Mouse (Mus musculus) hindbrain, embryonic 12.5 days (tissue): ENCODE results near the gene Gm20388. TPM values are rescaled to one million over a fixed set of nuclear protein-coding genes. Genes with fewer than 3 reads are reported as not detected.

Source experiments
- ATAC-seq: fragments of 200-750 bp; cut with Nextera tagmentation; 2 replicates; pipeline ENCODE4 v1.8.0; 2017; ENCODE audit warnings: moderate TSS enrichment; ENCODE audit not compliant: low FRiP score
- H3K27ac ChIP-seq: fragments of 300-500 bp; sonication (generic); 2 replicates; pipeline ENCODE4 v1.5.1; 2016; ENCODE audit warnings: mild to moderate bottlenecking
- H3K27me3 ChIP-seq: fragments of 300-500 bp; sonication (generic); 2 replicates; pipeline ENCODE4 v1.6.1; 2016; ENCODE audit warnings: mild to moderate bottlenecking
- H3K36me3 ChIP-seq: fragments of 300-500 bp; sonication (generic); 2 replicates; pipeline ENCODE4 v1.6.1; 2016; ENCODE audit warnings: mild to moderate bottlenecking
- H3K4me1 ChIP-seq: fragments of 300-500 bp; sonication (generic); 2 replicates; pipeline ENCODE4 v1.6.1; 2016
- H3K4me2 ChIP-seq: fragments of 300-500 bp; sonication (generic); replicated peaks from 2 replicates; pipeline ENCODE4 v1.6.1; 2016; ENCODE audit warnings: mild to moderate bottlenecking
- H3K4me3 ChIP-seq: fragments of 300-500 bp; sonication (generic); 2 replicates; pipeline ENCODE4 v1.5.1; 2016; ENCODE audit warnings: mild to moderate bottlenecking
- H3K9ac ChIP-seq: fragments of 300-500 bp; sonication (generic); 2 replicates; pipeline ENCODE4 v1.6.1; 2016; ENCODE audit warnings: mild to moderate bottlenecking, moderate library complexity
- H3K9me3 ChIP-seq: fragments of 300-500 bp; sonication (generic); replicated peaks from 2 replicates; pipeline ENCODE4 v1.6.1; 2016; ENCODE audit warnings: mild to moderate bottlenecking
- WGBS: fragments of 180-500 bp; shearing (Covaris S2); methylation state at CpG from one replicate; pipeline ENCODE4 v1.1.7; 2016; 5-methylcytosine and 5-hydroxymethylcytosine counted together
- polyA plus RNA-seq: library from polyadenylated mRNA; unstranded; fragments of >200 nt; fragmentation: Nextera tagmentation; extraction: Ambion mirVana; gene quantifications from 2 replicates; pipeline ENCODE4 v1.2.1, GENCODE M21; 2016

Gm20388 gene
- polyA plus RNA-seq, 1 experiment from 2014 or later, result not detected

DNA sequence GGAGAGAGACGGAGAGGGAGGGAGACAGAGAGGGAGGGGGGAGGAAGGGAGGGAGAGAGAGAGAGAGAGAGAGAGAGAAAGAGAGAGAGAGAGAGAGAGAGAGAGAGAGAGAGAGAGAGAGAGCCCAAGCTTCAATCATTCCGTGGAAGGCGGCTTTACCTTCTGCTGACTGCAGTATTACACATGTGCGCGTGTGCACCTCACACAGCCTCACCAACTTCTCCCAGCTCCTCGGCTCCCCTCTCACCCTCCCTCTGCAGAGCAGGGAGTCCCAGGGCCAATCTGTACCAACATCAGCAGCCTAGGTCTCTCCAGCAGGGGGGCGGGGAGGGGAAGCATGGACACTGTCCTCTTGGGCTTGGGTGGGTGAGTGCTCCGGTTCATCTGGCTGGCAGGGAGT, 2452.3 kb downstream of the Gm20388 start:
- H3K9ac ChIP-seq, result no peak overlapping the region
- ATAC-seq, result no peak
- H3K9me3 ChIP-seq, result no peaks in the 10 kb centered on the region
- no peaks in the 10 kb centered on the region for H3K36me3 ChIP-seq
- H3K4me2 ChIP-seq, result no peak overlapping the region
- H3K27ac ChIP-seq, result no peak overlapping the region
- no peak overlapping the region for H3K4me3 ChIP-seq
- 44% methylated on average over 7 of the region's 8 CpGs for WGBS
- no peaks in the 10 kb centered on the region for H3K4me1 ChIP-seq
- peaks cover 35% of the 10 kb centered on the region for H3K27me3 ChIP-seq

DNA sequence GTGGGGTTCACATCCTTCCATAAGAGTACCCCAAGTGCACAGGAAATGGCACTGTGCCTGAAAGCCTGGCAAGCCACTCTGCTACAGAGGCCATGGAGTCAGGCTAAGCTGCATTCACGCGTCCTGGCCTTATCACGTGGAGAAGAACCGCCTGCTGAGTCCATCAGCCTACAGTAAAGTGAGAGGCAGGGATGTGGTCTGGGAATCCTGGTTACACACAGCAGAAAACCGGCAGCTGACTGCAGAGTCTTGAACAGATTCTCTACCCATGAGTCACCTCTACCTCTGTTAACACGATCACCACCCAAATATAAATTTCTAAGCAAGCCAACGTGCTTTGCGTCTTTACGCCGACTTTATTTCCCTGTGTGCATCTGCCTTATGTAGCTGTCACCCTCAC, 2457.9 kb downstream of the Gm20388 start:
- 82% methylated on average over 10 of the region's 10 CpGs for WGBS
- H3K27ac ChIP-seq, result no peak overlapping the region
- no peak for ATAC-seq
- no peak overlapping the region for H3K9ac ChIP-seq
- H3K36me3 ChIP-seq, result no peaks in the 10 kb centered on the region
- no peak overlapping the region for H3K4me2 ChIP-seq
- no peaks in the 10 kb centered on the region for H3K9me3 ChIP-seq
- H3K27me3 ChIP-seq, result peaks cover 19% of the 10 kb centered on the region
- H3K4me1 ChIP-seq, result no peaks in the 10 kb centered on the region
- H3K4me3 ChIP-seq, result no peak overlapping the region

DNA sequence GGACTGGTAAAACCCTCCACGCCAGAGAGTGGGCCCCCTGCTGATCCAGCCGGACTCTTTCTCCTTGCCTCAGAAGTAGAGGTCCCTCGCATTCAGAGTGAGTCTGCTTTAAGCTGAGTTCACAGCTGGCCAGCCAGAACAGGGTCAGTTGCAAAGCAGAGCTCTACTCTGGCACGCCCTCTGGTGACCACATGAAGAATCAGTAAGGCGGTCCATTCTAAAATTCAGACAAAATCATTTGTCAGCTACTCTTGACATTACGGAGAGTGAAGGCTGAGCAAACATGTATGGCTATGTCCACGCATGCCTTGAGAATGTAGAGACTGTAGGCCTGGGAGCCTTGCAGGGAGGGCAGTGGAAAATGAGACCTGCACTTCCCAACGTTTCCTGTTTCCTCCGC, 2459.0 kb downstream of the Gm20388 start:
- Histone ChIP-seq H3K27me3 (peaks cover 9% of the 10 kb centered on the region; the same call in 1 of the 2 replicates), H3K4me1 (no peaks in the 10 kb centered on the region), H3K27ac (no peak overlapping the region), H3K36me3 (no peaks in the 10 kb centered on the region), H3K9me3 (no peaks in the 10 kb centered on the region), H3K4me3 (no peak overlapping the region), H3K9ac (0 out of 2 replicates have a peak overlapping the region, but pooled peaks have one; percentile 27), H3K4me2 (no peak overlapping the region)
- ATAC-seq, result 0 out of 2 replicates have a peak, but pooled peaks have one; percentile 54
- 13% methylated on average over 9 of the region's 9 CpGs for WGBS

DNA sequence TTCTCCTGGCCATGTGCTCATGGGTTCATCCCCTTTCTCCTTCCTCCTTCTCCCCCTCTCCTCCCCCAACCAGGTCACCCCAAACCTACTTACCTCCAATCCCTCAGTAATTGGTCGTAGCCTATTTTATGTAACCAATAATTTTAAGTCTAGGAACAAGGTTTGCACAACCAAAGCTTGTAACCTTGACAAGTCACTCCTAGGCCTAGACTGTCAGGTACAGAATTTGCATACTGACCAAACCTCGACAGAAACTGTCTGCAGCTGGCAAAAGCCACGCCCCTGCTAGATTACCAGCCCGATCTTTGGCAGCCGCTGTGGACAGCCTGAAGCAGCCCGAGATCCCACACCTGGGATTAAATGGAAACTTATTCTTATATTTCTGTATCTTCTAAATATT, 2461.1 kb downstream of the Gm20388 start:
- no peaks in the 10 kb centered on the region for H3K9me3 ChIP-seq
- H3K27ac ChIP-seq, result no peak overlapping the region
- ATAC-seq, result no peak
- WGBS, result 81% methylated on average over 6 of the region's 6 CpGs
- H3K27me3 ChIP-seq, result peaks cover 9% of the 10 kb centered on the region; the same call in 1 of the 2 replicates
- H3K4me3 ChIP-seq, result no peak overlapping the region
- H3K36me3 ChIP-seq, result no peaks in the 10 kb centered on the region
- H3K4me2 ChIP-seq, result no peak overlapping the region
- H3K4me1 ChIP-seq, result peaks cover 6% of the 10 kb centered on the region; the same call in 1 of the 2 replicates
- H3K9ac ChIP-seq, result no peak overlapping the region

DNA sequence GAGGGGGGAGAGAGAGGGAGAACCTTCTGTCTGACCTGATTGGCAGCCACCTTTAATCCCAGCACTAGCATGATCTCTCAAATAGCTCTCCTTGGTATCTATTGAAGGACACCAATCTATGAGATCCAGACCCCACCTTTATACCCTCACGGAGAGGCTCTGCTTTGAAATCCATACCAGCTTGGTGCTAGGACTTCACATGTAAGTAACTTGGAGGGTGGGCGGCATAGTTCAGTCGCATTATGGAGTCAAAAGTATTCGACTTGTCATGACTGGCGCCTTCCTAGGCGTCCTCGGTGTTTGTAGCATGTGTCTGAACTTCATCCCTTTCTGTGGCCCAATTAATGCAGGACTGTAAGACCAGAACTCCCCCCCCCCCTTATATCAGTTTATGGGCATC, 2464.7 kb downstream of the Gm20388 start:
- no peak for ATAC-seq

DNA sequence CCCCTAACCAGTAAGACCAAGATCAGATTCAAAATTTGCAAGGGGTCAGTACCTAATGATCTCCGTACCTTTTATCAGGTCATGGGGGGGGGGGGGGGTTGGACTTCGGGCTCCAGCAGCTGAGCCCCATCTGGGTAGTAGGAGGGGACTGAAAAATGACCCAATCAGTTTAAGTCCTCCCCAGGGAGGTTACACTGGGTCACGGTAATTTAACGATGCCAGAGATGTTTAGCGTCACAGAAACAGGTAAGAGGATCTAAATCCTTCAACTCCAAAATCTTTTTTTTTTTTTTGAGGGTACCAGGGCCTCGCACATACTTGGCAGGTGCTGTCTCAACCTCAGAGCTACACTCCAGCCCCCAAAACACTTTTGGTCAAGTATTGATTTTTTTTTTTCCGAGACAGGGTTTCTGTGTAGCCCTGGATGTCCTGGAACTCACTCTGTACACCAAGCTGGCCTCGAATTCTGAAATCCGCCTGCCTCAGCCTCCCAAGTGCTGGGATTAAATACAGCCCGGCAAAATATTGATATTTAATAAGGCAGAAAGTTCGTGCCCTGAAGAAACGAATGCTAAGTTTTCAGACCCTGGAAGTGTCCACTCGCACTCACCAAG, 2465.2 kb downstream of the Gm20388 start:
- H3K4me3 ChIP-seq, result peak overlapping the region; percentile 97
- peak overlapping the region; percentile 89; the same call in 1 of the 2 replicates for H3K9ac ChIP-seq
- peaks cover 7% of the 10 kb centered on the region for H3K36me3 ChIP-seq
- no peaks in the 10 kb centered on the region for H3K9me3 ChIP-seq
- peaks cover 20% of the 10 kb centered on the region for H3K4me1 ChIP-seq
- ATAC-seq, result peak; percentile 35
- H3K27ac ChIP-seq, result peak overlapping the region; percentile 66; the same call in 1 of the 2 replicates
- WGBS, result 25% methylated on average over 13 of the region's 13 CpGs
- peak overlapping the region; percentile 48 for H3K4me2 ChIP-seq
- no peaks in the 10 kb centered on the region for H3K27me3 ChIP-seq

More for the DNA sequence above, 2464.7 kb downstream of the Gm20388 start:
- WGBS, result 93% methylated on average over 7 of the region's 7 CpGs
- no peak overlapping the region; the same call in 1 of the 2 replicates for H3K4me3 ChIP-seq
- H3K4me1 ChIP-seq, result peaks cover 20% of the 10 kb centered on the region
- H3K9ac ChIP-seq, result peak overlapping the region; percentile 23; the same call in 1 of the 2 replicates
- H3K9me3 ChIP-seq, result no peaks in the 10 kb centered on the region
- H3K27ac ChIP-seq, result no peak overlapping the region
- no peaks in the 10 kb centered on the region for H3K27me3 ChIP-seq
- peak overlapping the region; percentile 48 for H3K4me2 ChIP-seq
- peaks cover 4% of the 10 kb centered on the region for H3K36me3 ChIP-seq

DNA sequence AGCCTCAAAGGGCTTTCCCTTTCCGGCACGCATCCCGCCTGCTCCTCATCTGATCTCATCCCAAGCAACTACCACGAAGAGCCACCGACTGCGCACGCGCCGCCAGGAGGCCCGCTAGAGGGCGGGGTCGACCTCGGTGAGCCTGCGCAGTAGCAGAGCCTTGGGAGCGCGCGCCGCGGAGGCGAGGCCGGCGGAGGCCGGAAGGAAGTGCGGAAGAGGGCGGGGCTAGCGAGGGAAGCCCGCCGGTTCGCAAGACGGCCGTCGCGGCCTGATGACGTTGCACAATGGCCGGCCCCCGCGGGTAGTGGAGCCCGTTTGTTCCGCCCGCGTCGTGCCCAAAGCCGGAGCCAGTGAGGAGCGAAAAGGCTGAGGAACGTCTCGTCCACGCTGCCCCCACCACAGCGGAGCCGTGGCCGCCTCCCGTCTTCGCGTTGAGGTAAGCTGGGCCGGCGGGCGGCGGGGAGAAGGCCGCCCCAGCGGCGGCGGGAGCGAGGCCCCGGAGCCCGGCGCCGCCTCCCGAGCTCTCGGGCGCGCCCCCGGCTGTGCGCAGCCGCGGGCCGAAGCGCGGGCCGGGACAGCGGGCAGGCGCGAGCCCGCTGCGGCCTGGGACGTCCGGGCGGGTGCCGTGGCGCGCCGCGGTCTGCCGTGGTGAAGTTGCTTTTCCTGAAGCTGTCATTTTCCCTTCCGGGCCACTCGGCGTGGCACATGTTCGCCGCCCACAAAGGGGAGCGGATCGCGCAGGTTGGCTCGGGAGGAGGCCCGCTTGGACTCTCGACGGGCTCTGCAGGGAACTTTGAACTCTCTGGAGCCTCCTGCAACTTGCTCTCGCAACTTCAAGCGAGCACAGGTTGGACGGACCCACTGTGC, 2466.0 kb downstream of the Gm20388 start, which contains the start of gene Zc3h18:
TSS of gene Zc3h18 (plus strand) at position 245 of the 867 bp plus-strand sequence.
- peak within 1 kb of the TSS; percentile 97 for H3K4me3 ChIP-seq
- H3K9me3 ChIP-seq, result no peaks in the 10 kb centered on the region
- peak within 1 kb of the TSS; percentile 91 for H3K27ac ChIP-seq
- under 1% methylated on average over 91 of the region's 107 CpGs for WGBS
- peak; percentile 93 for ATAC-seq
- H3K36me3 ChIP-seq, result peaks cover 10% of the 10 kb centered on the region
- H3K4me2 ChIP-seq, result peak within 1 kb of the TSS; percentile 91
- peak within 1 kb of the TSS; percentile 89 for H3K9ac ChIP-seq
- no peaks in the 10 kb centered on the region for H3K27me3 ChIP-seq
- H3K4me1 ChIP-seq, result peaks cover 20% of the 10 kb centered on the region

DNA sequence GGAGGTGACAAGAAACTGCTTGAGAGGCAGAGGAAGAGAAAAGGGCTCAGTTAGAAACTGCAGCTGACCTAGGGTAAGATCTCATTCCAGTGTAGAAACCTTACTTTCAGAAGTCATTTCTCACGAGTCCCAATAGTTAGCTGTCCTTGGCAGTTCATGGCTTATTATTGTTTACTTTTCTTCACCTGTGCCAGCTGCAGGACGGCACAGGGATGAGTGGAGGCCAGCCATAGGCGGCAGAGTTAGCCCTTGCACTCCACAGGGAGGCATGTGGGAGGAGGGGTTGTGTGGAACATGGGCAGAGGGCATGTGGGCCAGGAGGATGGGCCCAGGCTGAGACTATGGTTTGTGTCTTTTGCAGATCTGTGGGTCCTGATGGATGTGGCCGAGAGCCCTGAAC, 2472.4 kb downstream of the Gm20388 start:
- Histone ChIP-seq H3K27me3 (no peaks in the 10 kb centered on the region), H3K4me1 (peaks cover 6% of the 10 kb centered on the region), H3K4me2 (no peak overlapping the region), H3K36me3 (peaks cover 60% of the 10 kb centered on the region), H3K9ac (0 out of 2 replicates have a peak overlapping the region, but pooled peaks have one; percentile 2), H3K9me3 (no peaks in the 10 kb centered on the region), H3K4me3 (no peak overlapping the region), H3K27ac (no peak overlapping the region)
- WGBS, result 90% methylated on average over 4 of the region's 4 CpGs
- no peak for ATAC-seq

DNA sequence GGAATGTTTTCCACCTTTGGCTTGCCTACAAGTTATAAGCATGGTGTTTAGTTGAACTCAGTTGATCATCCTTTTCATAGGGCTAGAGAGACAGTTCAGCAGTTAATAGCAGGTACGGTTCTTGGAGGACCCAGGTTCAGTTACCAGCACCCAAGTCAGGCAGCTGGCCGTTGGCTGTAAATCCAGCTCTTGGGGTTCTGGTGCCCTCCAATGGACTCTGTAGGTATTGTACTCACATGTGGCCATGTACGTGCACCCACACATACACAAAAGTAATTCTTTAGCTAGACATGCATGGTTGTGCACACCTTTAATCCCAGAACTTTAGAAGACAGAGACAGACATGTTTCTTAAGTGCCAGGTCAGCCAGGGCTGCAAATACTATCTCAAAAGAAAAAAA, 2478.7 kb downstream of the Gm20388 start:
- H3K4me2 ChIP-seq, result no peak overlapping the region
- no peak overlapping the region for H3K9ac ChIP-seq
- WGBS, result 91% methylated on average over 3 of the region's 3 CpGs
- no peaks in the 10 kb centered on the region for H3K9me3 ChIP-seq
- no peak for ATAC-seq
- no peaks in the 10 kb centered on the region for H3K27me3 ChIP-seq
- no peaks in the 10 kb centered on the region for H3K4me1 ChIP-seq
- no peak overlapping the region for H3K4me3 ChIP-seq
- H3K36me3 ChIP-seq, result peaks cover 87% of the 10 kb centered on the region
- no peak overlapping the region for H3K27ac ChIP-seq

DNA sequence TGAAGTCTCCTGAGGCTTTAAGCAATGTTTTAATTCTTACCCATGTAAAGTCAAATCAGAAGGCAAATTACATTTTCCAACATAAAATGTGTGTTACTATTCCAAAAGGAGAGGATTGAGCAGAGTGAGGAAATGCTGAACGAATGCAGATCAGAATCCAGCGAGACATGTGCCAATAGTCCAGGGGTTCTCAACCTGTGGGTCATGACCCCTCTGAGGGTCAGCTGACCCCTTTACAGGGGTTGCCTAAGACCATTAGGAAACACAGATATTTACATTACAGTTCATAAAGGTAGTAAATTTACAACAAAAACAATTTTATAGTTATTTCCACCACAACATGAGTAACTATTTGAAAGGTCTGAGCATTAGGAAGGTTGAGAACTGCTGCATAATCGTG, 2480.1 kb downstream of the Gm20388 start:
- H3K4me1 ChIP-seq, result no peaks in the 10 kb centered on the region
- no peak overlapping the region for H3K4me3 ChIP-seq
- peaks cover 83% of the 10 kb centered on the region for H3K36me3 ChIP-seq
- H3K4me2 ChIP-seq, result no peak overlapping the region
- H3K9ac ChIP-seq, result no peak overlapping the region
- no peak overlapping the region for H3K27ac ChIP-seq
- ATAC-seq, result no peak
- H3K9me3 ChIP-seq, result no peaks in the 10 kb centered on the region
- 87% methylated on average over 3 of the region's 3 CpGs for WGBS
- no peaks in the 10 kb centered on the region for H3K27me3 ChIP-seq

DNA sequence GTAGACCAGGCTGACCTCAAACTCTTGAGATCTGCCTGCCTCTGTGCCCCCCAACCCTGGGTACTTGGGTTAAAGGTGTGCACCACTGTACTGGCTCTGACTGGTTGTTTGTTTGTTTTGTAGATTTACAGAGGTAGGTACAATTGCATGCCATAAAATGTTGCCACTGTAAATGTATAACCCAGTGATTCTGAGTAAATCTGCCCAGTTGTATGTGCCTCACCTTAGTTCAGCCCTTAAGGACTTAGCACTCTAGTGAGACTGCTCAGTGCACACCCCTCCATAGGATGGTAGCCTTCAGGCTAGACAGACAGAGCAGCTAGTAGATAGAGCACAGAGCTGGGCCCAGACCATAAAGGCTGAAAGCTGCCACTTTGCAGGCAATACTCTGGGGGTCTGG, 2483.1 kb downstream of the Gm20388 start:
- H3K36me3 ChIP-seq, result peaks cover 71% of the 10 kb centered on the region
- no peak overlapping the region for H3K9ac ChIP-seq
- no peaks in the 10 kb centered on the region for H3K4me1 ChIP-seq
- H3K9me3 ChIP-seq, result no peaks in the 10 kb centered on the region
- no peak overlapping the region for H3K4me3 ChIP-seq
- no peaks in the 10 kb centered on the region for H3K27me3 ChIP-seq
- no peak for ATAC-seq
- H3K27ac ChIP-seq, result no peak overlapping the region
- H3K4me2 ChIP-seq, result no peak overlapping the region

DNA sequence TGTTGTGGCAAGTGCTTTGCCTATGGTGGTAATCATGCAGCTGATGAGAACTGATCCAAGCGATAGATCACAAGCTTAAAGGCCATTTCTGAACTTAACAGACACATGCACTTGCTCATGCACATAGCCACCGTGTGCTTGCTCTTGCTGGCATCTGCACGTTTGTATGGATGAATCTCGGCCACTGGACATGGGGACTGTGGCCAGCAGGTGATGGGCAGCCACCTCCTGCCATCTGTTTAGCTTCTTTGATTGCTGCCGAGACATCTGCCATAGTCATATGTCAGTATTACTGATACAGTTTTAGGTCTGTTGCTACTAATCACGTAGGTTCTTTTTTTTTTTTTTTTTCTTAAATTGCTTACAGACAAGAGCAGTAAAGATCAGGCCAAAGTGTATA, 2484.7 kb downstream of the Gm20388 start:
- H3K9ac ChIP-seq, result no peak overlapping the region
- no peaks in the 10 kb centered on the region for H3K9me3 ChIP-seq
- no peaks in the 10 kb centered on the region for H3K27me3 ChIP-seq
- H3K27ac ChIP-seq, result no peak overlapping the region
- H3K4me1 ChIP-seq, result no peaks in the 10 kb centered on the region
- ATAC-seq, result no peak
- WGBS, result 85% methylated on average over 6 of the region's 6 CpGs
- H3K36me3 ChIP-seq, result peaks cover 73% of the 10 kb centered on the region
- H3K4me2 ChIP-seq, result no peak overlapping the region
- H3K4me3 ChIP-seq, result no peak overlapping the region
